In the genomic region with DNA sequence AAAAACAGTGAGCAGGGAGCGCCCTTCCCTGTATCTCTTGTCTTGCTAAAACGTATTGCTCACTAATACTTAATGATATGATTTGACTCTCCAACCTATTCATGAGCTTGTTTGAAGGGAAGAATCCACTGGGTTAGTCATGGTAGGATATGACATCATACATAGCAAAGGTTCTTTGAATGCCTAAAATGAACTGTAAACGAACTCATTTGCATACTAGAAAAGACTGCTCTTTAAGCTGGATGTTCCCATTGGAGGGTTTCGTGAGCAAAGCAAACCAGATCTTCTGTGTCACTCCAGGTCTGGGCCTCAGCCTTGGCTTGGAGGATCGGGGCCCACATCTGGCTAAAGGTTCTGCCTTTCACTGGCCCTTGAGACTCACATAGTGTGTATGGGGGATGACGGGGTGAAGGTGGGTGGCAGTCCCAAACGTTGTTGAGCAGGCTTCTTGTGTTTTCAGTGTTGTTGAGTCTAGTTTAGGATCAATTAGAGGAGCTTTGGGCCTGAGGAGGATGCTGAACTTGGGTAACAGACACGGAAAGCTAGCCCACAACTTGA, we compare ENCODE assay signal across 8 mouse cellular contexts. TPM values are rescaled to one million over a fixed set of nuclear protein-coding genes. Genes with fewer than 3 reads are reported as not detected.
DNase-seq lines count a peak whose midpoint lies in the region; ATAC-seq lines count a peak whose summit lies in the region.

No protein-coding gene starts in this region.

- no peaks in the 10 kb centered on the region for H3K27me3 ChIP-seq in heart, embryonic 12.5 days (replicated peaks)
- H3K27me3 ChIP-seq in limb, embryonic 12.5 days = no peaks in the 10 kb centered on the region

- H3K4me3 ChIP-seq in heart, embryonic 12.5 days = peak overlapping the region; percentile 87
- peak overlapping the region; percentile 82 for H3K4me3 ChIP-seq in limb, embryonic 12.5 days (replicated peaks)

- peaks cover 37% of the 10 kb centered on the region for H3K4me1 ChIP-seq in heart, embryonic 12.5 days (replicated peaks)
- peaks cover 25% of the 10 kb centered on the region for H3K4me1 ChIP-seq in limb, embryonic 12.5 days (replicated peaks)

- intact Hi-C loops in heart, postnatal 25 days (cut with DNase I) = loop anchor here (1.0 to 2.0 kb wide), 3 partner anchors 30 to 112 kb away; no protein-coding TSS in a partner anchor

- H3K9ac ChIP-seq in heart, embryonic 12.5 days = no peak overlapping the region
- no peak overlapping the region for H3K9ac ChIP-seq in limb, embryonic 12.5 days (replicated peaks)

- peaks cover 7% of the 10 kb centered on the region; the same call in 1 of the 2 replicates for H3K9me3 ChIP-seq in heart, embryonic 12.5 days (replicated peaks)
- no peaks in the 10 kb centered on the region for H3K9me3 ChIP-seq in limb, embryonic 12.5 days

- peak overlapping the region; percentile 13; the same call in 1 of the 2 replicates for H3K4me2 ChIP-seq in heart, embryonic 12.5 days
- H3K4me2 ChIP-seq in limb, embryonic 12.5 days = peak overlapping the region; percentile 13; the same call in 1 of the 2 replicates

- 61% methylated on average over 8 of the region's 8 CpGs for WGBS in heart, embryonic 12.5 days
- WGBS in limb, embryonic 12.5 days = 65% methylated on average over 8 of the region's 8 CpGs

- no peak for ATAC-seq in heart, embryonic 12.5 days (ENCODE audit: insufficient number of reproducible peaks, low FRiP score)
- ATAC-seq in limb, embryonic 12.5 days (ENCODE audit: insufficient number of reproducible peaks, insufficient read depth, low FRiP score, low TSS enrichment, low read depth) = 0 out of 2 replicates have a peak, but pooled peaks have one; percentile 5
- no peak for ATAC-seq in megakaryocyte-erythroid progenitor cell, adult 5-6 weeks (replicated peaks; ENCODE audit: low FRiP score, low TSS enrichment, poor library complexity, severe bottlenecking)

- no peak overlapping the region for H3K27ac ChIP-seq in heart, embryonic 12.5 days (ENCODE audit: poor library complexity, severe bottlenecking)
- H3K27ac ChIP-seq in limb, embryonic 12.5 days = no peak overlapping the region

- no peak for DNase-seq in heart, postnatal 25 days (ENCODE audit: low spot score)
- DNase-seq in thymus, postnatal 4 days = peak; percentile 52
- no peak for DNase-seq in thymus, postnatal 14 days
- peak; percentile 40 for DNase-seq in testis, postnatal 10 days (ENCODE audit: low spot score)
- DNase-seq in adrenal gland, postnatal 36 days = no peak

- no peaks in the 10 kb centered on the region for H3K36me3 ChIP-seq in heart, embryonic 12.5 days
- peaks cover 9% of the 10 kb centered on the region; the same call in 1 of the 2 replicates for H3K36me3 ChIP-seq in limb, embryonic 12.5 days

RNA-seq across cellular contexts. Expression of gene Rapgef1, which starts 0.5 kb away (rescaled TPM):
- polyA plus RNA-seq in heart, embryonic 12.5 days (2016; fragmentation: Nextera tagmentation; extraction: Ambion mirVana) = 13.2 and 14.5 TPM in 2 replicates
- total RNA-seq in heart, postnatal 25 days (2021) = 10 to 100 TPM; 85.1 to 94.1 TPM
- 20.2 and 20.4 TPM in 2 replicates for polyA plus RNA-seq in limb, embryonic 12.5 days (2016; fragmentation: Nextera tagmentation; extraction: Ambion mirVana)
- total RNA-seq in megakaryocyte-erythroid progenitor cell, adult 5-6 weeks (2014; fragmentation: Nextera tagmentation) = 52.4 and 58.0 TPM in 2 replicates
- total RNA-seq in megakaryocyte-erythroid progenitor cell, adult 5-6 weeks (2017) = 30.6 and 41.4 TPM in 2 replicates
- 10 to 100 TPM; 45.4 to 49.9 TPM for total RNA-seq in adrenal gland, postnatal 36 days (2021)

Comparison
In these comparisons a context has a peak if more than half of its experiments do, and no peak if none do; other contexts are left out.
1. DNase-seq: peak in thymus, postnatal 4 days (single experiment) and testis, postnatal 10 days (single experiment); none in heart, postnatal 25 days (single experiment), thymus, postnatal 14 days (single experiment) and adrenal gland, postnatal 36 days (0 of 2).